Mouse (Mus musculus) myocyte (in vitro differentiated cells): ENCODE results near the gene Dtnb.

Experiments
- MAX ChIP-seq: IDR thresholded peaks from one replicate; pipeline ENCODE4 v1.6.1; 2011; ENCODE audit warnings: low read depth, mild to moderate bottlenecking, control low read depth
- MYOG ChIP-seq, 3 experiments: IDR thresholded peaks; one replicate each; pipeline ENCODE4 v1.6.1; 2011; ENCODE audit warnings: control low read depth in 2 of 3, low read depth in 2 of 3, mild to moderate bottlenecking in 2 of 3; ENCODE audit not compliant: insufficient read length in 2 of 3, control insufficient read depth in 1 of 3, insufficient read depth in 1 of 3
- POLR2A ChIP-seq: IDR thresholded peaks from one replicate; pipeline ENCODE4 v1.6.1; 2011; ENCODE audit warnings: low read depth, mild to moderate bottlenecking, control low read depth, moderate library complexity; ENCODE audit not compliant: insufficient read length
- POLR2AphosphoS2 ChIP-seq: IDR thresholded peaks from one replicate; pipeline ENCODE4 v1.6.1; 2011; ENCODE audit warnings: low read depth, control low read depth; ENCODE audit not compliant: insufficient read length
- REST ChIP-seq: IDR thresholded peaks from one replicate; pipeline ENCODE4 v1.6.1; 2011; ENCODE audit warnings: mild to moderate bottlenecking, control low read depth, moderate library complexity; ENCODE audit not compliant: insufficient read depth, insufficient read length
- TCF12 ChIP-seq: IDR thresholded peaks from one replicate; pipeline ENCODE4 v1.6.1; 2011; ENCODE audit warnings: mild to moderate bottlenecking, control low read depth; ENCODE audit not compliant: poor library complexity, insufficient read depth, severe bottlenecking
- TCF3 ChIP-seq: IDR thresholded peaks from one replicate; pipeline ENCODE4 v1.6.1; 2011; ENCODE audit warnings: low read depth, control low read depth; ENCODE audit not compliant: insufficient read length
- USF1 ChIP-seq: IDR thresholded peaks from one replicate; pipeline ENCODE4 v1.6.1; 2011; ENCODE audit warnings: low read depth, mild to moderate bottlenecking, control low read depth, moderate library complexity

GRCm38 (mm10) chr12:3755522-3755921, 183.3 kb downstream of the Dtnb start:
- TF ChIP-seq POLR2AphosphoS2 (no peak), MYOG (IDR thresholded peaks at IDR 0.05; ENCODE audit: control insufficient read depth in 1 of 3, insufficient read depth in 1 of 3, insufficient read length in 2 of 3, low read depth in 2 of 3) (no peak), MAX (no peak), REST (no peak), TCF12 (no peak), POLR2A (no peak), USF1 (no peak), TCF3 (no peak)
